Mouse (Mus musculus): ENCODE results near the gene Tas2r104. TPM values are rescaled to one million over a fixed set of nuclear protein-coding genes. Genes with fewer than 3 reads are reported as not detected.

The Tas2r104 gene
- not detected for total RNA-seq (2021)

DNA sequence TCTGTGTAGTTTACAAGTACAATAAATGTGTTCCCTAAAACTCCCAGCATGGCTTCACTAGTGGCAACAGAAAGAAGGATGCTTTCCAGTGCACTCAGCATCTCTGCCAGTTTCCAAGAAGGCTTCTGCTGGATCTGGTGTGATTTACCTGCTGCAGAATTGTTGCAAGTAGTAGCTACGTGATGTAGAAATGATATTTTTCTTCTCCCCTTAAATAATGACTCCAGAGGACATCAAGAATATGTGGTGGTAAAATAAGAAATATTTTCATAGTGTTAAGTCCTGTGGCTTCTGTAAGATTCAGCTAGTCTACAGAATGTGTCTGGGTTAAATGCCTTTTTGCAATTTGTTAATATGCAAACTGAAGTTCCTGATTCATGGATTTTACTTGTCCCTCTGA, at the start of gene Tas2r104:
Gene Tas2r104, minus strand, starts transcription at position 101 of the 400 bp plus-strand sequence.
- intact Hi-C loops (cut with DNase I): no loop called here
- no peak for DNase-seq (ENCODE audit: low spot score in 2 of 2)

DNA sequence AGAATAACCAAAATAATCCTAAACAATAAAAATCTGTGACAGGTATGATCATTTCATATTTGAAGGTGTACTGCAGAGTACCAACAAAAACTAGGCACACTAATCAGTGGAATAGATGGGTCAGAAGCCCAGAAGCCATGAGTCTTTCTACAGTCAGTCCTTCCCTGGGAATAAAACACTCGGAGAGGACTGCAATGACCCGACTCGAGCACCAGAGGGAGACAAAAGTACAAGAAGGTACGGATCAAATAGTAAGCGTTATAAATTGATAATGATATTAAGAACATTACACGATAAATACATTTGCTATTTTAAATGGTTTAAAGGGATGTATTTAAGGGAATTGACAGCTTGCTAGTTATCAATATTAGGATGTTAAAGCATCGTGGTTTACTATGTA, 27.3 kb upstream of the Tas2r104 start:
- intact Hi-C loops (cut with DNase I): no loop called here

DNA sequence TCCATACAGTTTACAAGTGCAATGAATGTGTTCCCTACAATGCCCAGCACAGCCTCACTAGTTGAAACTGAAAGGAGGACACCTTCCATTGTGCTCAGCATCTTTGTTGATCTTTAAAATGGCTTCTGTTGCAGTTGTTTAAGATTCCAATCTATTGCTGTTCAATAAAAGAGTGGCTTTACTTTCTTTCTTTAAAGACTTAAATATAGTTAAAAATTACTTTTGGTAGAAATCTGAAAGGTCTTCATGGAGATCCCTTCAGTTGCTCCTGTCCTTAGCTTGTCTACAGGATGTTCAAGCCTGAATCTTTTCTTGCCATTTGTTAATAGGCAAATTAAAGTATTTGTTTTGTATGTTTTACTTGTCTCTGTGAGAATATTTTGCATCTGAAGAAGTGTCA, 4.4 kb upstream of the Tas2r104 start, which contains the start of gene Tas2r114:
Gene Tas2r114, minus strand, starts transcription at position 101 of the 400 bp plus-strand sequence.
- intact Hi-C loops (cut with DNase I): no loop called here
- no peak for DNase-seq (ENCODE audit: low spot score in 2 of 2)

More for the DNA sequence above, 27.3 kb upstream of the Tas2r104 start:
- no peak for DNase-seq (ENCODE audit: low spot score in 2 of 2)

DNA sequence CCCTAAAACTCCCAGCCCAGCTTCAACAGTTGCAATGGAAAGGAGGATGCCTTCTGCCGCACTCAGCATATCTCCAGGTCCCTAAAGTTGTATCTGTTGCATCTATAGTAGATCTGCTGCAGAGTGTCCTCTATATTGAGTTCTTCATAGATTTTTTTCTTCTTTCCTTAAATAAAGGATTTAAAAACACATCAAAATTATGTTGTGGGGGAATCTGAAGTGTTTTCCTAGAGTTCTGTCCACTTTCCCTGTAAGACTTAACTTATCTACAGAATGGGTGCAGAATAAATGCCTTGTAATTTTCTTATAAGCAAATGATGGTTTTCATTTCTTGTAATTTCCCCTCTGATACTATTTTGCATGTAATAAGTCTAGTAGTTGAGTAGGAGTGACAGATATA, 1.9 kb upstream of the Tas2r104 start, which contains the start of gene Tas2r105:
Gene Tas2r105, minus strand, starts transcription at position 101 of the 400 bp plus-strand sequence.
- no peak for DNase-seq (ENCODE audit: low spot score in 2 of 2)
- intact Hi-C loops (cut with DNase I): no loop called here

DNA sequence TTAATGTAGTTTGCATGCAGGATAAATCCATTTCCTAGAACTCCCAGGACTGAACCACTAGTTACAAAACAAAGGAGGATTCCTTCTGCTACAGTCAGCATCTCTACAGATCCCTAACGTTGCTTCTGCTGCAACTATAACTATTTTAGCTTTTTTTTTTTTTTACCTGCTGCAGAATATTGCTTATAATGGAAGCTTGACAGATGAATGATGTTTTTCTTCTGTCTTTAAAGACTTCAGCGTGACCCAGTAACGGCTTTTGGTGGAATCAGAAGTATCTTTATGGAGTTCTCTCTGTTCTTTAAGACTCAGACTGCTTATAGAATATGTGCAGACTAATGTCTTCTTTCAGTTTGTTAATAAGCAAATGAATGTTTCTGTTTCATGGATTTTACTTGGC, 6.8 kb downstream of the Tas2r104 start, which contains the start of gene Tas2r106:
Gene Tas2r106, minus strand, starts transcription at position 101 of the 400 bp plus-strand sequence.
- DNase-seq (ENCODE audit: low spot score in 2 of 2): no peak
- intact Hi-C loops (cut with DNase I): no loop called here

DNA sequence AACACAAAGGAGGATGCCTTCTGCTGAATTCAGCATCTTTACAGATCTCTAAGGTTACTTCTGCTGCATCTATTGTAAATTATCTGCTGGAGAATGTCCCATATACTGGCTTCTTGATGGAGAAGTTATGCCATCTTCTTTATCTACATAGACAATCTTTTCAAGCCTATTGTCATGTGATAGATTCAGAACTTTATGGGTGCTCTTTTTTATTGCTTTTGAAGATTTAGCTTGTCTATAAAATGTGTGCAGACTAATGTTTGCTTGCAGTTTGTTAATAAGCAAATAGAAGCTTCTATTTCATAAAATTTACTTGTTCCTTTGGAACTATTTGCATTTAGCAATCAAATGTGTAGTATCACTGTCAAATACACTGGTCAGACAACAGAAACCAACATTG, 25.5 kb downstream of the Tas2r104 start, which contains the start of gene Tas2r107:
Gene Tas2r107, minus strand, starts transcription at position 101 of the 400 bp plus-strand sequence.
- intact Hi-C loops (cut with DNase I): no loop called here
- DNase-seq (ENCODE audit: low spot score in 2 of 2): no peak

Other genes with a start within 250 kb of the Tas2r104 start
- gene 5430401F13Rik, start 199.3 kb downstream of the Tas2r104 start, total RNA-seq (2021): not detected
- gene Gm6619, start 199.3 kb downstream of the Tas2r104 start, total RNA-seq (2021): not detected
- gene Tas2r130, start 54.8 kb downstream of the Tas2r104 start, total RNA-seq (2021): not detected
- not detected for gene Tas2r107, start 25.6 kb downstream of the Tas2r104 start, total RNA-seq (2021)
- gene Tas2r106, start 6.9 kb downstream of the Tas2r104 start, total RNA-seq (2021): not detected
- gene Tas2r105, start 1.8 kb upstream of the Tas2r104 start, total RNA-seq (2021): not detected
- not detected for gene Tas2r114, start 4.3 kb upstream of the Tas2r104 start, total RNA-seq (2021)